Mouse (Mus musculus): Measurements from ENCODE around the gene Ap5m1.

Gene Ap5m1

DNA sequence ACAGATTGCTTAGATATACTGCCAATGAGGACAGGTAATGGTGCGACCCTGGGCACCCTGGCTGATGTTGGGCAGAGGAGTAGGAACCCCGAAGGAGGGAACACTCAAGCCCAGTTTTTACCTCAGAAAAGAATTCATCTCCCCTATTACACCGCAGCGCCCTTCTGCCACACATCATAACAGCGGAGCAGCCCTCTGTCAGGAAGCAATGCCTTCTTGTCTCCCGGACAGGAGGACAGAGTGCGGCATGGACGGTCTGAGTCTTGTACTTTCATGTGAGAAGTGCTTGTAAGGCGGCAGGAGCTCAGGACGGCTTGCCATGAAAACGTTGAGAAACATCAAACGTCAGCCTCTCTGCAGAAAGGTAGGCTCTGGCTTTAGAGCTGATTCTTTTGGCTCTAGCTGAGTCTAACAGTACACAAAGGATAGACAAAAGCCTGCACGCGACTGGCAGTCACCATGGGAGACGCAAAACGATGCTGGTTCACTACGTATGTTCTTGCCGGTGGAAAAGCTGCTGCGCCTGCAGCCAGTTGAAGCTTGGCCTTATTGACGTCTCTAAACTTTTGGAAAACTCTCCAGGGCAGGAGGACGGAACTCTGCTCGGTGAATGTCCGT is 61.4 kb downstream of the Ap5m1 start:
- DNase-seq (ENCODE audit: inconsistent ontology term): no peak

DNA sequence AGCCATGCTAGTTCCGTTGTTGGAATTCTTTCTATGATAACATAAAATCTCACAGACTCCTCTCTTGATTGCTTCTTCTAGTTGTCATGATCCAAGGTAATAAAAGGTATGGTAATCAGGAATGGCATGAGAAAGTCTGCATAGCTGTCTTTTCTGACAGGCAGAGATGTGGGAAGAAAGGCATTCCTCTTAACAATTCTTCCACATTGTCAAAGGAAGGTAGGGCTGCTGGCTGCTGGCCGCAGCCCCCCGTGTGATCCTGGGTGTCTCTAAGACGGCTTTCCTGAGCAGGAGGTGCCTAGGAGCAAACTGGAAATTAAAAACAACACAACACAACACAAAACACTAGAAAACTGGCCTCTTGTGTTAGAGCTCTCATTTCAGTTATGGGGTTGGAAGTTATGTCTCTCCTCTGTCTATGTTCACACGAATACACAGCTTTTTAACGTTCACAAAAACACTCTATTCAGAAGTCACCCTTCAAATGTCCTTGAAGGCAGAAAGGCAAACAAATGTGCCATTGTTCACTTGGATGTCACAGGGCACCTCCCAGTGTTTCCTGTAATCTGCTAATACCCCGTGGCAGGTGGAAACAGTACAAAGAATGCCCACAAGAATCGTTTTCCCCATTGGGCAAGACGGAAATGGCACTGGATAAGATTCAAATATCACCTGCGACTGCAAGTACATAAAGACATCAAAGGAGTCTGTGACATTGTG is 62.8 kb downstream of the Ap5m1 start:
- DNase-seq (ENCODE audit: inconsistent ontology term): no peak

DNA sequence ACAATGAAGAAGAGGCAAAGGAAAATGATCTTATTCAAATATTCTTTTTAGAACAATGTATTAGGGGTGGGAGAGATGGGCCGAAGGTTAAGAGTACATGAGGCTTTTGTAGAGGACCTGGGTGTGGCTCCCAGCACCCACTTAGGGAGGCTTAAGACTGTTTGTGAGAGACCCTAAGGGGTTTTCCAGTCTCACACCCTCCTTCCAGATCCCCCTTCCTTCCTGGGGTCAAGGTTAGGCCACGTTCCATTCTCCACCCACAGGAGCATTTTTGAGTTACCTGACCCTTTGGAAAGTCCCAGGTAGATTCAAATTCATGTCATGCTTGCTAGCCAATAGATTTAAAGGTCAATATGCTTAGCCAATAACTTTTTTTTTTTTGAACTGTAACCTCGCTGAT is 66.5 kb downstream of the Ap5m1 start:
- DNase-seq (ENCODE audit: inconsistent ontology term): no peak

DNA sequence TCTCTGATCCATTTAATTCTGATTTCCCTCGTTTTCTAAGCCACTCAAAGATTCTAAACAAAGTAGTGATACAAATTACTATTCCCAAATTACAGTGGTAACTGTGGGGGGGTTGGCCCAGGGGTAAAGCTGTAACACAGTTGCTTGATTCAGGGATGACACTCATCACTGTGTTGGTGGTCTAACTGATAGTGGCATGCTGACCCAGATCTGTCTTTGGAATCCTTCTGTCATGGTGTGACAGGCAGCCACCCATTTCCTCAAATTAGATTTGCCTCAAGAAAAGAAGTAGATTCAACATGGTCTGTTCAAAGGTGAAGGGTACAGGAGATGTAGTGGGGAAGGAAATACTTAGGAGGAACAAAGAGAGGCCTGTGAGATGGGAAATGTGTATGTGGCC is 72.3 kb downstream of the Ap5m1 start:
- no peak for DNase-seq (ENCODE audit: inconsistent ontology term)

DNA sequence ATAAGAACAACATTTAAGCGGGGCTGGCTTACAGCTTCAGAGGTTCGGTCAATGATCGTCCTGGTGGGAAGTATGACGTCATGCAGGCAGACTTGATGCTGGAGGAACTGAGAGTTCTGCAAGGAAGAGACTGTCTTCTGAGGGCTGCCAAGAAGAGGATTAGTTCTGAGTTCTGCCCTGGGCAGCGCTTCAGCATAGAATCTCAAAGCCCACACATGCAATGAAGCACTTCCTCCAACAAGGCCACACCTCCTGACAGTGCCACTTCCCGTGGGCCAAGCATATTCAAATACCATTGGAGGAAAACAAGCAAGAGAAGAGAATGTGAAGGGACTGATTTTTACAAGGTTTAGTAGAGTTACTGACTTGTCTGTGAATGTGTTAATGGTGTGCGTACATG is 74.9 kb downstream of the Ap5m1 start:
- DNase-seq (ENCODE audit: inconsistent ontology term): no peak

All from Muller cell, postnatal 12 days (primary cell).